Mouse (Mus musculus) bone marrow, adult 2 months (tissue): ENCODE data around the gene Olfr286.

ENCODE experiments used
- CTCF ChIP-seq: fragments of 200-500 bp; IDR thresholded peaks from 2 replicates; pipeline ENCODE4 v1.5.1; 2011; ENCODE audit warnings: low read length, control low read depth; ENCODE audit not compliant: control insufficient read depth, insufficient read depth
- POLR2A ChIP-seq: fragments of 200-500 bp; IDR thresholded peaks from 2 replicates; pipeline ENCODE4 v1.6.1; 2011; ENCODE audit warnings: low read depth, mild to moderate bottlenecking, control low read depth, low read length, borderline replicate concordance; ENCODE audit not compliant: control insufficient read depth

GRCm38 (mm10) chr15:98180567-98181131, 53.6 kb downstream of the Olfr286 start:
- no peak for TF ChIP-seq CTCF
- no peak for TF ChIP-seq POLR2A
